Mouse (Mus musculus) ovary, postnatal 10 days (tissue): ENCODE results near the gene Adcy5.

ENCODE experiments used
- DNase-seq: peaks from one replicate; pipeline ENCODE4 v3.0.0; 2022; ENCODE audit warnings: low spot score

The Adcy5 gene

GRCm38 (mm10) chr16:35156832-35157231 lies 2.2 kb downstream of the Adcy5 start:
- DNase-seq, result no peak

- no peak for DNase-seq
These were observed 4.9 kb downstream of the Adcy5 start for GRCm38 (mm10) chr16:35159532-35159931.

GRCm38 (mm10) chr16:35159991-35160390 lies 5.3 kb downstream of the Adcy5 start:
- DNase-seq, result no peak

GRCm38 (mm10) chr16:35164361-35165224 lies 9.9 kb downstream of the Adcy5 start:
- DNase-seq, result no peak

GRCm38 (mm10) chr16:35165361-35165760 lies 10.7 kb downstream of the Adcy5 start:
- DNase-seq, result no peak

GRCm38 (mm10) chr16:35165788-35166187 lies 11.1 kb downstream of the Adcy5 start:
- no peak for DNase-seq

DNA sequence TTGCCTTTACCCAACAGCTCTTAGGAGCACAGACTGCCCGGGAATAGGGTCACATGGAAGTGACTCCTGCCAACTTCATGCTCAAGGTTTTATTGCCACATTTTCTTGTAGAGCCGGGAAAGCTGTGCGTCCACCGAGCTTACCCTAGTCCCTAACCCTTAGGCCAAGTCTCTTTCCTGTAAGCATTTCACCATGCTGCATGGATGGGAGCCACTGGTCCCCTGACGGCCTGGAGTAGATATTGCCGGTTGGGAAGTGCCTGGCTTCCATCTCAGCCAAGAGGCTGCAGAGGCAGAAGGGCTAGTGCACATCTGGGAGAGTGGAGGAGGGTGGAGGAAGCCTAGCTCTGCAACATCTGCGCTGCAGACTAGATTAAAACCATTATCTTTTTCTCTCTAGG lies 14.8 kb downstream of the Adcy5 start:
- no peak for DNase-seq

DNA sequence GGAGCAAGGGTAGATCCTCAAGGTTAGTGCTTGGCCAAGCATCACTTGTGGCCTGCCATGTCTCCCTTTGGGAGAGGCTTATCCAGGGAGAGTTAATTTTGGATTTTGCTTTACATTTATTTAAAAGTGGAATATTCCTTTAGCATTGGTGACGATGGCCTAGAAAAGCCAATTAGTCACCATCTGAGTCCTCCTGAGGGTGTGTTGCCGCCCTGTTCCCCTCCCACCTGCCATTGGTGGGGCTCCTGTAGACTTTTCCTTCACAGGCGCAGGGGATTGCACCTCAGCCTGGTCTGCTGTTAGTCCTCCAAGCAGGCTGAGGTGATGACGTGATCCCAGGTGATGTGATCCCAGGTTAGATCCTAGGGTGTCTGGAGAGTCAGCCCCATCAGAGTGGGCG lies 17.5 kb downstream of the Adcy5 start:
- DNase-seq, result no peak

- DNase-seq, result no peak
These were observed 23.8 kb downstream of the Adcy5 start for GRCm38 (mm10) chr16:35178516-35178915.

DNA sequence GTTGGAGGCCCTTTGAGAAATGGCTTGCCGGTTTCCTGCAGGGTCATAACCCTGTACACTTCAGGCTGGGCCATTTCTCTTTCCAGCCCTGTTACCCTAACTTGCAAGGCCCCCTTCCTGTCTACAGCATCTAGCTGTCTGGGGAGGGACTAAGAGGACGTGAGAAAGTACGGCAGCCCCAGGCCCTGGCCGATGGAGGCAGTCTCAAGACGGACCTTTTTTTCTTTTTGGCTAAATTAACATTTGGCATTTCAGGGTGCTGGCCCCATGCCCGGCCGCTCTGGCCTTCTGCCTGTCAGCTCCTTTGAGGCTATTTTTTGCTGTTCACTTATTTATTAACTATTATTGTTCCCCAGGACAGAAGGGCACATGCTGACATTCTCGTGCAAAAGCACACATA lies 24.4 kb downstream of the Adcy5 start:
- peak; percentile 70 for DNase-seq

GRCm38 (mm10) chr16:35183161-35183560 lies 28.5 kb downstream of the Adcy5 start:
- no peak for DNase-seq

DNA sequence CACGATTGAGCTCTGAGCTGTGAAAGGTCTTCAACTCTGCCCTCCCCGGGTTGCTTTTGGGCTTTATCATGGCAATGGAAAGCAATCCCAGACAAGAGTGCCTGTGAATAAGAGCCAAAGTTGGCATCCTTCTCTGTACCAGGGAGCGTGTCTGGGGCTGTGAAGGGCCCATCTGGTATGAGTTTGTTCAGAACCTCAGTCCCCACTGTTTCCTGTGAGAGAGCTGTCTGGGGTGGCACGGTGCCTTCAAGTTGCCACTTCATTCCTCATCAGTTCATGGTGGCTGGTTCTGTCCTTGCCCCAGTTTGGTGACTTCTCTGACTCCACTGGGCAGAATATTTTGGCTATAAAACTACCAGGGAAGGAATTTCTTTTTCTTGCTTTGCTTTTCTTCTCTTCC lies 33.4 kb downstream of the Adcy5 start:
- no peak for DNase-seq

- no peak for DNase-seq
These were observed 34.9 kb downstream of the Adcy5 start for GRCm38 (mm10) chr16:35189420-35190141.

GRCm38 (mm10) chr16:35190777-35191176 lies 36.1 kb downstream of the Adcy5 start:
- no peak for DNase-seq

- DNase-seq, result no peak
These were observed 36.6 kb downstream of the Adcy5 start for GRCm38 (mm10) chr16:35191271-35191670.

DNA sequence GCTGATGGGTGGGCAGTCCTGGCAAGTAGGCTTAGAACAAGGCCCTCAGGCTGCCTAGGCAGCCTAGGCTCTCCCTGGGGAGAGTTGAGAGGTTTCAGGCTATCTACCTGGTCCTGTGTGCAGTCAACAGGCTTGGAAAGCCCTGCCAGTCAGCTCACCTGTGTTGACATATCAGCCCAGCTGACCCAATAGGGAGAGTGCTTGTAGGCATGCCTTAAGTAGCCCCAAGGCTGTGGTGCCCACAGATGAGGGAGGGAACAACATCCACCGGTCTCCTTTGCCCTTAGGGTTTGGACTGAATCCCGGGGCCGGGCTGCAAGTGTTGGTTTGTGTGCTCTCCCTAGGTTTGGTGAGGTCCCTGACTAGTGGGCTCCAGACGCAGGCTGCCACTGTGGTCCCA lies 37.8 kb downstream of the Adcy5 start:
- no peak for DNase-seq

GRCm38 (mm10) chr16:35193357-35193756 lies 38.7 kb downstream of the Adcy5 start:
- DNase-seq, result no peak

DNA sequence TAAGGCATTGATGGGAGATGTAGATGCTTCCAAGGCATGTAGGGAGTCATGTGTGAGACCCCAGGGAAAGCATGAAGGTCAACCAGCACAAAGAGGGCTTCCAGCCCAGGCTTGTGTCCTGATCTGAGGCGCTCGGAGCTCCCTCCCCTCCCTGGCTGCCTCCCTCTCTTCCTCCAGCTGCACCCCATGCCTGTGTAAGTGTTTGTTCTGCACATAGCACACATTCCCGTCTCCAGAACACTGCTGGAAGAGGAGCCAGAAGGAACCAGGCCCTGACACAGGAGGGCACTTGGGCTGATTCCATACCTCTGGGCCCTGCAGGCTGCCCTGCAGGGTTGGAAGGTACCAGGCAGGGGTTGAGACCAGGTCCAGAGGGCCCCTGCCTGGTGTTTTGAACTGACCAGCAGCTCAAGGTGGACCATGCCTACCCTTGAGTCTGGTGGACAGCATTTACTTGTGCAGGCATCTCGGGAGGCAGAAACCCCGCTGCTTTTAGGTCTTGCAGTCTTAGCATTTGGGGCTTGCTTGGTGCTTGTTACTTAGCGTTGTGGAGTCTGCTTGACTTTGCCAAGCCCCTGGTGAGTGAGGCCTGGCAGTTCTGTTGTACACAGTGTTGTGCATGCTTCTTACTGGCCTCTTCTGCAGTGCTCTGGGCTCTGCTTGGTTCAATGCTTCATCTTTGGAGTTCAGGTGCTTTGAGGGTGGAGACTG lies 45.2 kb downstream of the Adcy5 start:
- no peak for DNase-seq

GRCm38 (mm10) chr16:35200432-35201142 lies 45.9 kb downstream of the Adcy5 start:
- no peak for DNase-seq

DNA sequence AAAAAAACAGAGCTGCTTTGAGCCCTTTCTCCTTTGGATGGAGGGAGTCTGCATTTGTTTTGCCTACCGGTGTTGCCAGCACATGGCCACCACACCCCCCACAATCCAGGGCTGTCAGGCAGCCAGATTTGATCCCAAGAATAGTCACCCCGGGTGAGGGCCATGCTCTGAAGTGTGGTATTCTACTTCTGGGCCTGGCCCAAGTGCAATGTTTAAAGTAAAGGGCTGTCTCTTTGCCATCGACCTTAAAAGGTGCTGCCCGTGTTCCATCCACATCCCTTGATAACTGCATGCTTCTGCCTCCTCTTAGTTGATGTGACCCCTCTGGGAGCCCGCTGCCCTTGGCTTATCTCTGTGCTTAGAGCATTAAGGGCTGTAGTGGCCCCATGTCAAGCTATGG lies 46.6 kb downstream of the Adcy5 start:
- DNase-seq, result no peak

GRCm38 (mm10) chr16:35203511-35203910 lies 48.8 kb downstream of the Adcy5 start:
- DNase-seq, result no peak

DNA sequence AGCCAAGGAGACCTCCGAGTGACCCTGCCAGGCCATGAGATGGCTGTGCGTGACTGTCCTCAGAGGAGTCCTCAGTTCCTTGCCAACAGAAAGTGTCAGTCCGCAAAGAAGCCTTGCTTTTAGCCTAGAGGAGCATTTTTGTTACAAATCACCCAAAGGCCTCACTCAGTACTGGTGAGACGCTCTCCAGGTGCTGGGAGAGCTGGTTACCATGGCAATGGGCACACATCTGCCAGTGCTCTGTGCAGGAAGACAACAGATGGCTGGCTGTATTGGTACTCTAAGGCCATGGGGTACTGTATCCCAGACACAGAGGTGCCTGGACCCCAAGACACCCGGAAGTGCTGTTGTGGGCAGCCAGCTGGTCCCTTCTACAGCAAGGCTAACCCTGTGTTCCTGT lies 51.0 kb downstream of the Adcy5 start:
- DNase-seq, result no peak
